Mouse (Mus musculus) neural tube, embryonic 14.5 days (tissue): ENCODE measurements around the gene Clstn1. TPM values are rescaled to one million over a fixed set of nuclear protein-coding genes. Genes with fewer than 3 reads are reported as not detected.

ENCODE experiments used
- ATAC-seq: fragments of 200-750 bp; cut with Nextera tagmentation; 2 replicates; pipeline ENCODE4 v1.8.0; 2017; ENCODE audit warnings: low read depth, mild to moderate bottlenecking, moderate TSS enrichment, moderate library complexity
- H3K27ac ChIP-seq: fragments of 300-500 bp; sonication (generic); 2 replicates; pipeline ENCODE4 v1.5.1; 2014; ENCODE audit warnings: low read depth, mild to moderate bottlenecking, control low read depth, low read length, moderate library complexity, mixed read lengths
- H3K27me3 ChIP-seq: fragments of 300-500 bp; sonication (generic); 2 replicates; pipeline ENCODE4 v1.6.1; 2014; ENCODE audit warnings: low read length; ENCODE audit not compliant: control insufficient read depth, insufficient read depth
- H3K36me3 ChIP-seq: fragments of 300-500 bp; sonication (generic); 2 replicates; pipeline ENCODE4 v1.6.1; 2014; ENCODE audit warnings: low read length, mixed read lengths; ENCODE audit not compliant: control insufficient read depth, insufficient read depth
- H3K4me1 ChIP-seq: fragments of 300-500 bp; sonication (generic); 2 replicates; pipeline ENCODE4 v1.6.1; 2014; ENCODE audit warnings: low read length; ENCODE audit not compliant: control insufficient read depth, insufficient read depth
- H3K4me2 ChIP-seq: fragments of 300-500 bp; sonication (generic); 2 replicates; pipeline ENCODE4 v1.6.1; 2014; ENCODE audit warnings: mild to moderate bottlenecking, low read depth, low read length, control low read depth
- H3K4me3 ChIP-seq: fragments of 300-500 bp; sonication (generic); 2 replicates; pipeline ENCODE4 v1.5.1; 2014; ENCODE audit warnings: low read depth, low read length, control low read depth, mixed read lengths
- H3K9ac ChIP-seq: fragments of 300-500 bp; sonication (generic); replicated peaks from 2 replicates; pipeline ENCODE4 v1.6.1; 2014; ENCODE audit warnings: low read depth, mild to moderate bottlenecking, control low read depth, low read length, mixed read lengths
- H3K9me3 ChIP-seq: fragments of 300-500 bp; sonication (generic); 2 replicates; pipeline ENCODE4 v1.6.1; 2016; ENCODE audit warnings: low read length; ENCODE audit not compliant: control insufficient read depth
- WGBS: fragments of 180-500 bp; shearing (Covaris S2); extraction: QIAGEN DNeasy Blood & Tissue Kit; methylation state at CpG from one replicate; pipeline ENCODE4 v1.1.7; 2014; 5-methylcytosine and 5-hydroxymethylcytosine counted together
- polyA plus RNA-seq: library from polyadenylated mRNA; unstranded; fragments of >200 nt; fragmentation: Nextera tagmentation; extraction: Ambion mirVana; gene quantifications from 2 replicates; pipeline ENCODE4 v1.2.1, GENCODE M21; 2014

Gene Clstn1
- polyA plus RNA-seq, 1 experiment from 2014 or later = 107 TPM

DNA sequence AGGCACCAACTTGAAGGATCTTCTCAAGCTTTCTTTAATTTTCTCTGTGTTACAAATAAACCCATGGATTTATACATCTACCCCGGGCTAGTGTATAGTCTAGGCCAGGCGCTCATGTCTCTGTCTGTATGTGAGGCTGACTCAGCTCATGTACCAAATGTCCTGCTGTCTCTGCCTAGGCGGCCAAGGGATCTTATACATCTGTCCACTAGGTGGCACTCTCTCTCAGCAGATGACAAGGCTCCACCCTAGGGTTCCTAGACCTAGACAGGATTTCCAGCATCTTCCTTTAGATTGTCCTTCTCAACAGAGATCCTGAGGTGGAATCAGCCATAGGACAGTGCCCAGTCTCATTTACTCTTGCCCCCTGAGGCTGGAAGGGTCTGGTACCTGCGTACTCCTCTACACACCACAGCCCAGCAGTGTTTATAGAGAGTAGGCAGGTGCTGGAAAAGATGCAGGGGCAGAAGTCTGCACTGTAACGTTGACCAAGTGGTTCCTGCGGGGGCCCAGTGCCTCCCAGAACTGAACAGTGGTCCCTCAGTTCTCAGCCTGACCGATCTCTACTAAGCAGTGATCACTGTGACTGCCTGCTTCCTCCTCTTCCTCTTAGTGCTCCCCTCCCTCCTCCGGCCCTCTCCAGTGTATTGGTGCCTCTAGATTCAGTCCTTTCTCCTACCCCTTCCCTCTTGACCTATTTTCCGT, 36.9 kb upstream of the Clstn1 start:
- Histone ChIP-seq H3K9me3 (no peaks in the 10 kb centered on the region), H3K4me1 (no peaks in the 10 kb centered on the region), H3K27ac (no peak overlapping the region), H3K27me3 (no peaks in the 10 kb centered on the region), H3K4me2 (no peak overlapping the region), H3K36me3 (peaks cover 11% of the 10 kb centered on the region), H3K9ac (no peak overlapping the region), H3K4me3 (no peak overlapping the region)
- WGBS = 67% methylated on average over 9 of the region's 9 CpGs
- ATAC-seq = peak; percentile 87

DNA sequence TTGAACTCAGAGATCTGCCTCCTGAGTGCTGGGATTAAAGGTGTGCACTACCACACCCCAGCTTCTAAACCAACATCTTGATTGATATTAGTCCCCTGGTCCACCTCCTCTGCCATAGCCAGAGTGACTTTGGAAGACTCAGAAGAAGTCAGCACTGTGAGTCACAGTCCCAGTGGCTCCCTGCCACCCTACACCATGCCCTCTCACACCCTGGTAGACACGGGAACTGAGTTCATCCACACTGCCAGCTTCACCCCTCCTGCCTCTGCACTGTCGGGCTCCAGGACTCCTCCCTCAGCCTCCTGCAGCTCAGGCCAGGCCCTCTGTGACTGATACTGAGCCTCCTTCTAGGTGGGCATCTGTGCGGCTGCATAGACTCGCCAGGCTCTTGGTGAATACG, 35.4 kb upstream of the Clstn1 start:
- Histone ChIP-seq H3K4me1 (no peaks in the 10 kb centered on the region), H3K9me3 (no peaks in the 10 kb centered on the region), H3K4me2 (no peak overlapping the region), H3K27me3 (no peaks in the 10 kb centered on the region), H3K4me3 (no peak overlapping the region), H3K27ac (no peak overlapping the region), H3K36me3 (peaks cover 8% of the 10 kb centered on the region), H3K9ac (no peak overlapping the region)
- ATAC-seq = no peak
- WGBS = 79% methylated on average over 5 of the region's 5 CpGs

DNA sequence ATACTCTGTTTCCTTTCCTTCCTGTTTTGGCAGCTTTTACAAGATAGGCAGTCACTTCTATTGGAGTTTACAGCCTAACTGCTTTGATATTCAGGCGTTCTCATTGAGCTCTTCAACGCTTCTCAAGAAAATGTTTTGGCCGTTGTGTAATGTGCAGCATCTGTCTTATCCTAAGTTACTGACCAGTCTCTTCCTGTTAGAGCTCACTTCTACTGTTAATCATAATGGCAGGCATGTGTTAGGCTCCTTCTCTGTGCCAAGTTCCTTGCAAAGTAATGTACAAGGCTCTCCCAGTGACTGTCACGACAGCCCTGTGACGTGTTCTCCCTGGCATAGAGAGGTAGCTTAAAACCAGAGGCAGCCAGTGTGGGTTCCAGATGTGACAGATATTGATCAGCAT, 34.6 kb upstream of the Clstn1 start:
- no peak for ATAC-seq
- no peak overlapping the region for H3K4me3 ChIP-seq
- H3K27ac ChIP-seq = no peak overlapping the region
- no peaks in the 10 kb centered on the region for H3K9me3 ChIP-seq
- WGBS = 90% methylated on average over 5 of the region's 5 CpGs
- no peaks in the 10 kb centered on the region for H3K4me1 ChIP-seq
- no peaks in the 10 kb centered on the region for H3K27me3 ChIP-seq
- H3K4me2 ChIP-seq = no peak overlapping the region
- no peak overlapping the region for H3K9ac ChIP-seq
- H3K36me3 ChIP-seq = peaks cover under 1% of the 10 kb centered on the region; the same call in 1 of the 2 replicates

DNA sequence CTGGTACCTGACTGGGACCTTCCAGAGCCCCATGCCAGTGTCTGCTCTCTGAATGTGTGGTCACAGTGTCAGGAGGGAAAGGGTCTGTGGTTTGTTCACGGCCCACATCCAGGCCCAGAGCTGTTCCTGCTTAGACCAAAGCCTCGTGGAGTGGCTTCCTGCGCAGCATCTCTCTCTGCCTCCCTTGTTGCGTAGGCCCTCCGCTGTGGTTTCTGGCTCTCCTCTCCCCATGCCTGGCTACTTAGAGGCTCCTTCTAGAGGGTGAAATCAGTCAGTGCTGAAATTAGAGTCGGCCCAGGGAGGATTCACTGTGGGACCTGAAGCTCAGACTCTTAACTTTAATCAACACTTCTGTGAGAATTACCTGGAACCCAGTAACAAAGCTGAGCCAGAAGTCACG, 32.4 kb upstream of the Clstn1 start:
- WGBS = 71% methylated on average over 7 of the region's 7 CpGs
- H3K36me3 ChIP-seq = no peaks in the 10 kb centered on the region
- no peak overlapping the region for H3K9ac ChIP-seq
- no peaks in the 10 kb centered on the region for H3K4me1 ChIP-seq
- no peaks in the 10 kb centered on the region for H3K9me3 ChIP-seq
- H3K27ac ChIP-seq = no peak overlapping the region
- no peak overlapping the region for H3K4me2 ChIP-seq
- no peak overlapping the region for H3K4me3 ChIP-seq
- ATAC-seq = no peak
- no peaks in the 10 kb centered on the region for H3K27me3 ChIP-seq

DNA sequence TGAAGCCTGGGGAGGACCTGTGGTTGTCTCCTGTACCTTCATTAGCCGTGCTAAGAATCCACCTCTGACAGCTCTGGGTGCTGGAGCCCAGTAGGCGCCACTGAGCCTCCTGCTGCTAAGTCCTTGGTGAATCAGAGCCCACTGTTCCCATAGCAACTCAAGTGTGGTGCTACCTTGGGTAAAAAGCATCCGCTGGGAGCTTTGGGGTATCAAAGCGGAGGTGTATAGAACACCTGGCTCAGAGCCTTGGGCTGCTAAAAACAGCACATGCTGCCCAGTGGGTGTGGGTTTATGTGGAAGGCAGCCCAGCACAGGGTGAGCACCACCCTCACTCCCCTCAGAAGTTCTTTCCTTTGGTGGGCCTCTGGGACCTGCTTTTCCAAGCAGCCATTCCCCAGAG, 30.2 kb upstream of the Clstn1 start:
- Histone ChIP-seq H3K36me3 (0 out of 2 replicates have a peak, but pooled peaks cover 4% of the 10 kb centered on the region), H3K27me3 (no peaks in the 10 kb centered on the region), H3K4me2 (no peak overlapping the region), H3K4me3 (no peak overlapping the region), H3K4me1 (no peaks in the 10 kb centered on the region), H3K9ac (no peak overlapping the region), H3K27ac (no peak overlapping the region), H3K9me3 (no peaks in the 10 kb centered on the region)
- no peak for ATAC-seq
- 93% methylated on average over 4 of the region's 4 CpGs for WGBS

DNA sequence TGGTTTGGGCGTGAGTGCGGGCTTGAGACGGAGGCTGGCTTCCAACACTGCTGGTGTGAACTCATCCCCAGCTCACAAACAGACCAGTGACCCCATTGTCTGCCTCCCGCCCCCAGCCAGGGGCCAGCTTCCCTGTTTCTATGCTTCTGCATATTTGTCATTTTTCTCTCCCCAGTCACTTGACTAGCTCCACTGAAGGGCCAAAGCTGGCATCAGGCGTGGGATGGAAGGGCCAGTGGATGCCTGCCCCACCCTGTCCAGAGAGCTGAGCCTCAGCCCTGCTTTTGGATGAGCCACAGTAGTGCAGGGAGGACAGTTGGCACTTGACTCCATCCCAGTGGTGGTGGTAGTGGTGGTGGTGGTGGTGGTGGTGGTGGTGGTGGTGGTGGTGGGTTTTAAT, 28.4 kb upstream of the Clstn1 start:
- Histone ChIP-seq H3K9ac (no peak overlapping the region), H3K9me3 (no peaks in the 10 kb centered on the region), H3K27ac (no peak overlapping the region), H3K4me2 (no peak overlapping the region), H3K27me3 (no peaks in the 10 kb centered on the region), H3K4me3 (no peak overlapping the region), H3K36me3 (0 out of 2 replicates have a peak, but pooled peaks cover 4% of the 10 kb centered on the region), H3K4me1 (peaks cover 11% of the 10 kb centered on the region)
- ATAC-seq = no peak
- WGBS = 93% methylated on average over 5 of the region's 5 CpGs

DNA sequence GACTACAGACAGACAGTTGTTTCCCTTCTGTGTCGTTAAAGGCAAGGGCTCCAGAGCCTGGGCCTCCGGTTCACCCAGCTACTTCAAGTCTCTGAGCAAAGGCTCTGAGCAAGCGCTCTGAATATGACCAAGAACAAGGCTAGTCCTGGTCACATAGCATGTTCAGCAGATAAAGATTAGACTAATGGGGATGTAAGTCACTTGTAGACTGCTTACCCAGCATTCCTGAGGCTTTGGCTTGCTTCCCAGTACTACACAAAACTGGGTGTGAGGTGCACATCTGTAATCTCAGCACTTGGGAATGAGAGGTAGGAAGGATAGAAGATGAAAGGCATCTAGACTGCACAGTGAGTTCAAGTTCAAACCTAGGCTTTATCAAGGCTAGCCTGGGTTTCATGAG, 27.9 kb upstream of the Clstn1 start:
- Histone ChIP-seq H3K36me3 (0 out of 2 replicates have a peak, but pooled peaks cover 4% of the 10 kb centered on the region), H3K27me3 (no peaks in the 10 kb centered on the region), H3K9ac (no peak overlapping the region), H3K4me2 (no peak overlapping the region), H3K4me1 (peaks cover 16% of the 10 kb centered on the region), H3K9me3 (no peaks in the 10 kb centered on the region), H3K4me3 (no peak overlapping the region), H3K27ac (no peak overlapping the region)
- no peak for ATAC-seq
- 89% methylated on average over 3 of the region's 3 CpGs for WGBS

DNA sequence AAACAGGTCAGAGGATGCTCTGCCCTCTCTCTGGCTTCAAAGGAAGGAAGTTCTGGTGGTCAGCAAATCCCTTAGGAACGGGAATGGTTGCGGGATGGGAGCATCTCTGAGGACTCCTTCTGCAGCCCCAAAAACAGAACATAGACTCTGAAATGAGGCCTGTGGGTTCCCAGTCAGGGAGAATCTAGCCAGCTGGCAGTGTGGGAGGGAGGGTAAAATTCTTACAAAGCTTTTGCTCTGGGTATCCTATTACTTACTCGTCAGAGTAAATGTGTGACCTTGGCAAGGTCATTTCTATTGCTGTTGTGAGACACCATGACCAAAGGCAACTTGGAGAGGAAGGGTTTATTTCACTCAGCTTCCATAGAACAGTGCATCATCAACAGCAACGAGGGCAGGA, 24.9 kb upstream of the Clstn1 start:
- ATAC-seq = no peak
- Histone ChIP-seq H3K4me2 (no peak overlapping the region), H3K4me1 (peaks cover 27% of the 10 kb centered on the region), H3K27me3 (no peaks in the 10 kb centered on the region), H3K36me3 (0 out of 2 replicates have a peak, but pooled peaks cover 9% of the 10 kb centered on the region), H3K9me3 (no peaks in the 10 kb centered on the region), H3K4me3 (no peak overlapping the region), H3K9ac (no peak overlapping the region), H3K27ac (no peak overlapping the region; the same call in 1 of the 2 replicates)
- 81% methylated on average over 4 of the region's 4 CpGs for WGBS

DNA sequence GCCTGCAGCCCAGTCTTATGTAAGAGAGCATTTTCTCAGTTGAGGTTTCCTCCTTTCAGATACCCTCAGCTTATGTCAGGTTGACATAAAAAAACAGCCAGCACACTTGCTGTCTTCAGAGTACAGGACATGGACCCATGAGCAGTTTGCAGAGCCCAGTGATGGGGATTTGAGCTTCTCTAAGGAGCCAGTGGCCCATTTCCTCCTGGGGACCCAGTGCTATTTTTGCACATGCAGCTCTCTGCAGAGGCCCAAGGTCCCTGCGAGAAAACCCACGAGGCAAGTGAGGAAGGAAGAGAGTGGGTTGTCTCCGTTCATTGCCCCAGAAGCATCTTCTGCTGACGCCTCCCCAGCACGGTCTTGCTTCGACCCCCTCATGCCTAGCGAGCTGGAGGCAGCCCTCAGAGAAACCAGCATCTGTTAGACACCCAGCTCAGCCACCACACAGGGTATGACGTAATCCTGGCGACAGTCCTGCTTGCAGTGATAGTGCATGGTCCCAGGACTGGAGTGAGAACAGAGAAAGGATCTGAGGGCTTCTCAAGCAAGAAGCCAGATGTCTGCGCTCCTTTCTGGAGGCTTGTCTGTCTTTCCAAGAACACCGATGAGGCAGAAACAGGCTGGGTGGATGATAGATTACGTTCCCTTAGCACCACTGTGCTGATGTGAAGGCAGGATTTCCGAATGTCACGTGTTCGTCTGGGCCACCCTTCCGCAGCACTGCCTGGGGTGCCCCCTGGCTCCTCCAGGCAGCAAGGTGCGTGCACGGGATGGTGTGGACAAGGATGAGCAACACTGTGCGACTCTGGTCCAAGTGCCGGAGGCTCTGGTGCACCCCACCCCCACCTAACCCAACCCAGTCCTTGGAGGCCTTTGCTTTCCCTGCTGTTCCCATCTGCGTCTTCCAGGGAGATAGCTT, 24.0 kb upstream of the Clstn1 start:
- Histone ChIP-seq H3K9me3 (no peaks in the 10 kb centered on the region), H3K4me1 (peaks cover 27% of the 10 kb centered on the region), H3K36me3 (0 out of 2 replicates have a peak, but pooled peaks cover 9% of the 10 kb centered on the region), H3K27ac (peak overlapping the region; percentile 80), H3K9ac (peak overlapping the region; percentile 0; the same call in 1 of the 2 replicates), H3K27me3 (no peaks in the 10 kb centered on the region), H3K4me3 (no peak overlapping the region), H3K4me2 (peak overlapping the region; percentile 1; the same call in 1 of the 2 replicates)
- ATAC-seq = peak; percentile 61; the same call in 1 of the 2 replicates
- 31% methylated on average over 21 of the region's 21 CpGs for WGBS
